Mouse (Mus musculus) fat pad, adult 2 months (tissue): ENCODE data around the gene Ccdc93.

Source experiments
- DNase-seq: peaks from one replicate; pipeline ENCODE4 v3.0.0-alpha.2; 2011; ENCODE audit warnings: low read depth, low spot score; ENCODE audit errors: extremely low read depth

The Ccdc93 gene

GRCm38 (mm10) chr1:121430938-121431928 lies at the start of gene Ccdc93:
Ccdc93 (plus strand) TSS chr1:121431049.
- DNase-seq = peak; percentile 10

GRCm38 (mm10) chr1:121381562-121381961 lies 49.3 kb upstream of the Ccdc93 start:
- no peak for DNase-seq

- DNase-seq = no peak
Measured at GRCm38 (mm10) chr1:121388312-121388711, 42.5 kb upstream of the Ccdc93 start.

GRCm38 (mm10) chr1:121388732-121389131 lies 42.1 kb upstream of the Ccdc93 start:
- DNase-seq = no peak

GRCm38 (mm10) chr1:121389574-121389973 lies 41.3 kb upstream of the Ccdc93 start:
- no peak for DNase-seq

GRCm38 (mm10) chr1:121390003-121390402 lies 40.8 kb upstream of the Ccdc93 start:
- DNase-seq = no peak

GRCm38 (mm10) chr1:121390421-121390820 lies 40.4 kb upstream of the Ccdc93 start:
- DNase-seq = no peak

- DNase-seq = no peak
Measured at GRCm38 (mm10) chr1:121390855-121391254, 40.0 kb upstream of the Ccdc93 start.

- no peak for DNase-seq
Measured at GRCm38 (mm10) chr1:121393117-121393516, 37.7 kb upstream of the Ccdc93 start.

GRCm38 (mm10) chr1:121394764-121395163 lies 36.1 kb upstream of the Ccdc93 start:
- no peak for DNase-seq

- no peak for DNase-seq
Measured at GRCm38 (mm10) chr1:121396501-121396900, 34.3 kb upstream of the Ccdc93 start.

GRCm38 (mm10) chr1:121398231-121398630 lies 32.6 kb upstream of the Ccdc93 start:
- DNase-seq = no peak

- no peak for DNase-seq
Measured at GRCm38 (mm10) chr1:121398986-121399881, 31.6 kb upstream of the Ccdc93 start.

- DNase-seq = no peak
Measured at GRCm38 (mm10) chr1:121400243-121400642, 30.6 kb upstream of the Ccdc93 start.

GRCm38 (mm10) chr1:121419084-121419483 lies 11.8 kb upstream of the Ccdc93 start:
- no peak for DNase-seq

- no peak for DNase-seq
Measured at GRCm38 (mm10) chr1:121419569-121420265, 11.1 kb upstream of the Ccdc93 start.

- no peak for DNase-seq
Measured at GRCm38 (mm10) chr1:121430183-121430937, 489 bp upstream of the Ccdc93 start.

- DNase-seq = no peak
Measured at GRCm38 (mm10) chr1:121435981-121436380, 5.1 kb downstream of the Ccdc93 start.

- DNase-seq = peak; percentile 11
Measured at GRCm38 (mm10) chr1:121440535-121441381, 9.9 kb downstream of the Ccdc93 start.
